Mouse (Mus musculus): ENCODE data around the gene Olfr718-ps1.

DNA sequence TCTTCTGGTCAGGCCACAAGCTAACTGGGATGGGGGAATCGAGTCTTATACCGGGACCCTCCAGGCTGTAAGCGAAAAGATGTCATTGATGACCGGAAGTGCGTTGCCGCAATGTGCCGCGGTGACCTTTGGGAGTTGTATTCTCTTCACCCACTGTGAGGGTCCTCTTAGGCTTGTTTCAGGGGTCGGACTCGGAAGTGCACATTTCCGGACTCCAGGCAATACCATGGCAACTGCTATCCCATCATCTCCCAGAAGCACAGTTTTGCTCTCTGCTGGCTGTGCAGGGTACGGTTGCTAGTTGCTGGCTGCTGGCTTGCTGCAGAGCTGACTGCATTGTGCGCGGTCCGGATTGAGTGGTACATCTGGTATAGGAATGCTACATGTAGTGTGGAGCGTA is 18.3 kb downstream of the Olfr718-ps1 start:
- no peak for TF ChIP-seq CTCF (IDR thresholded peaks at IDR 0.05; ENCODE audit: borderline replicate concordance, insufficient read depth, low read depth, low read length)
- TF ChIP-seq POLR2A (IDR thresholded peaks at IDR 0.05; ENCODE audit: borderline replicate concordance, insufficient read depth, low read length), result no peak
